Mouse (Mus musculus): ENCODE results near the gene Dusp14.
A peak's percentile ranks its signal among the peaks of the same experiment; 100 is the strongest.

Dusp14 gene

DNA sequence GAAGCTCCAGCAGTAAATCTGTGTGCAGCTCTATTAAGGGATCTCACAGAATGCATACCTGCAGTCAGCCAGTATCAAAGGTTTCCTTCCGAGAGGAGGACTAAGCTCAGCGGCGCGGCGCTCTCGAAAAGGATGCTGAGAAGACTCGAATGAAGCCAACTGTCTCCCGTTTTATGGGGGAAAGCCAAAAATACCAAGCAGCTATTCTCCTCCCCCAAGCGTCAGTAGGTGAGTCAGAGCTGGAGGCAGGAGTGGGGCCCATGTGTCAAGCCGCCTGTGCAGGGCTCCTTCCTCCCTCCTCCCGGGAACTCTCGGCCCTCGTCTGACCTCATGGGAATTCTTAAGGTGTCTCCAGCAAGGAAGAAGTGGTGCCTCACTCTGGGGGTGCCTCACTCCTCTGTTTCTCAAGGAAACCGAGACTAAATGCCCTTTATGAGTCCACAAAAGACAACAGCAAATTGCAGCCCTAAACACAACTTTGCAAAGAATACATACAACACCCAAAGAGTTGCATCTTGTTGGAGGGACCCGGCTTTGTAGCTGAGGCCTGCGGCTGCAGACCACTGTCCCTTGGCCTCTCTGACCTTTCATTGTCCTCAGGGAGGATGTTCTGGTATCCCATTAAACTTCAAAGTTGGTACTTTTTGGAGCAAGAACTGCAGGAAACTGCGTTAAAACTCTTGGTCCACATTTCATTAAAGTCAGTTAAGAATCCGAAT, 2.0 kb downstream of the Dusp14 start:
- peak; percentile 75 for DNase-seq (ENCODE audit: low read depth)

- DNase-seq (ENCODE audit: low read depth): peak; percentile 67
Measured at GRCm38 (mm10) chr11:84066071-84066481, 3.0 kb downstream of the Dusp14 start.

- no peak for DNase-seq (ENCODE audit: low read depth)
Measured at GRCm38 (mm10) chr11:84063631-84064209, 5.3 kb downstream of the Dusp14 start.

- peak; percentile 13 for DNase-seq (ENCODE audit: low read depth)
Measured at GRCm38 (mm10) chr11:84062805-84063204, 6.3 kb downstream of the Dusp14 start.

DNA sequence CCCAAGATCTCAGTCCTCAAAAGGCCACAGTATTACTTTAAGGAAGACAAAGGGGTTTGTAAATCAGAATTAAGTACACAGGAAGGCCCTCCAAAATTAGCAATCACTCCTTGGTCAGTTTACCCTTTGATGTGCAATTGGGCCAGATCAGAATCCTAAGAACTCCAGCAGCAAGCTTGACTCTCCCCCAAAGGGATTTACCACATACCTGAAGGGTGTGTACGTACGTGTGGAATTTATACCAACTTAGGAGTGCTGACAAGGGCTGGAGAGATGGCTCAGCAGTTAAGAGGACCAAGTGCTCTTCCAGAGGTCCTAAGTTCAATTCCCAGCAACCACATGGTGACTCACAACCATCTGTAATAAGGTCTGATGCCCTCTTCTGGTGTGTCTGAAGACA, 7.2 kb downstream of the Dusp14 start:
- DNase-seq (ENCODE audit: low read depth): no peak

- no peak for DNase-seq (ENCODE audit: low read depth)
Measured at GRCm38 (mm10) chr11:84060635-84061034, 8.4 kb downstream of the Dusp14 start.

DNA sequence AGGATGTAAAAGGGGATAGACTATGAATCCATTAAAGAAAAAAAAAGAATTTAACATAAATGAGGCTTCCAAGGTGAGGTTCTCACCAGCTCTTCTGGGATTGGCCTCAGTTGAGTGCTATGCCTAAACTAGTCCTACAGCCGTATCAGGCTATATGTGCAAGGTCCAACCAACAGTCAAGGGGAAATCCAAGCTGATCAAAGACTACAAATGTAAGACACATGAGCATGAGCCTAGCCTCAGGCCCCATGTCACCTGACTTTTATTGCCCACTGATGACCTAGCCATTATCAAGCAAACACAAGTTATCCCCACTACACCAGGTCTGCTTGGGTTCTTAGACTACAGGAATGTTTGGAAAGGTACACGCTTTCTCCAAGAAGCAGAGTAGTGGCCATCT, 9.3 kb downstream of the Dusp14 start:
- no peak for DNase-seq (ENCODE audit: low read depth)

DNA sequence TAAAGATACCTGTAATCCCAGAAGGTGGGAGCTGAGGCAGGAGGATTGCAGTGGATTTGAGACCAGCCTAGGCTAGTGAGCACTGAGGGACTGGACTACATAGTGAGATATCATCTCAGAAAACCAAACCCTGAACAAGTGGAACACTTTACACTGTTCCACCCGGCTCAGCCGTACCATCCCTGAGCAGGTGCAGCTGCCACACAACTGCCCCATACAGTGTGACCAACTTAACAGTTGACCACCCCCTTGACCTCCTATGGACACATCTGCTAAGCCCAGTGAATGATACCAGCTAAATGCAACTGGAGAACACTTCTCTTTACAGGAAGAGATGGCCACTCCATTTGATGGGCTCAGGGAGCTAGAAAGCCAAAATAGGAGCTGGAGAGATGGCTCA, 11.6 kb downstream of the Dusp14 start:
- DNase-seq (ENCODE audit: low read depth): no peak

- DNase-seq (ENCODE audit: low read depth): no peak
Measured at GRCm38 (mm10) chr11:84053524-84054163, 15.4 kb downstream of the Dusp14 start.

DNA sequence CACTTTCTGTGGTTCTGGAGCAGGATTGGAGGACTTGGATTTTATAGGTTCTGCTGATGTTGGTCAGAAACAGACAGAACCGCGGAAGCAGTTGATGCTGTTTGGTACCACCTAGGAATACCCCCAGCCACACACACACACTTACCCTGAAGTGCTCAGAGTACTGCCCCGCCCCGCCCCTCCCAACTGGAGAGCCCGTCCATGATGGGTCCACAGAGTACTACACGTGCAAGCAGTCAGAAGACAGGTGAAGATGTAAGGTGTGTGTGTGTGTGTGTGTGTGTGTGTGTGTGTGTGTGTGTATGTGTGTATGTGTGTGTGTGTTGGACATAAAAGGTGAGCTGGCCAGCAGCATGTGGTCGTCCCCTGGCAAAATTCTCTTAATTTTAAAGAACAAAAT, 16.0 kb downstream of the Dusp14 start:
- DNase-seq (ENCODE audit: low read depth): no peak

DNA sequence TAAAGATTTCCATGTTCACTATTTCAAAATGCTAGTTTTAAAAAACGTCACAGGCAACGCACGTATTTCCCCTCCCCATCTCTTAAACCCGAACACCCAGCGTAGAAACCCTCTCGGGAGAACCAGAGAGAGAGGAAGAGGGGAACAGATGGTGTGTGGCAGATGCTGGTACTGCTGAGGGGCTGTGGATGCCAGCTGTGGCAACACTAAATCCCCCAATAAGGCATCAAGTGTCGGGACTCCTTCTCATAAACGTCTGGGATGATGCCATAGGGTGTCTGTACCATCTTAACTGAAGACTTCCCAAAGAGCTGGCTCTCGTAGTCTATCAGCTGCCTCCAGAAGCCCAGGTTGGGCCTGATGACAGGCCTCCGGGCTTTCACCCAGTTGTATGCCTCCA, 20.6 kb downstream of the Dusp14 start:
- no peak for DNase-seq (ENCODE audit: low read depth)

GRCm38 (mm10) chr11:84047270-84047669, 21.8 kb downstream of the Dusp14 start:
- DNase-seq (ENCODE audit: low read depth): no peak

DNA sequence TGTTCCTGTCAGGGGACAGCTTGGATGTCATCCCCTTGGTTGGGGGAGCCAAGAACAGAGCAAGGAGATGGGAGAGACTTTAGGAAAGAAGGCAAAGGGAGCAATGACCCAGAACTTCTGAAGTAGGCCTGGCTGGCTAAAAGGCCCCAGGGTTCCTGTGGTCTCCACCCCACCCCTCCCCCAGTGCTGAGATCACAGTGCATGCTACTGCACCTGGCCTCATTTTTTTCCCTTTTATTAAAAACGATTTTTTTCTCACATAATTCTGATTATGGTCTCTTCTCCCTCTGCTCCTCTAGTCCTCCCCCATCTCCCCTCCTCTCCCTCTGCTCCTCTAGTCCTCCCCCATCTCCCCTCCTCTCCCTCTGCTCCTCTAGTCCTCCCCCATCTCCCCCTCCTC, 24.1 kb downstream of the Dusp14 start:
- DNase-seq (ENCODE audit: low read depth): no peak

GRCm38 (mm10) chr11:84042808-84043762, 26.0 kb downstream of the Dusp14 start:
- peak; percentile 44 for DNase-seq (ENCODE audit: low read depth)

GRCm38 (mm10) chr11:84040621-84041020, 28.4 kb downstream of the Dusp14 start:
- no peak for DNase-seq (ENCODE audit: low read depth)

GRCm38 (mm10) chr11:84033671-84034070, 35.4 kb downstream of the Dusp14 start:
- DNase-seq (ENCODE audit: low read depth): no peak

DNA sequence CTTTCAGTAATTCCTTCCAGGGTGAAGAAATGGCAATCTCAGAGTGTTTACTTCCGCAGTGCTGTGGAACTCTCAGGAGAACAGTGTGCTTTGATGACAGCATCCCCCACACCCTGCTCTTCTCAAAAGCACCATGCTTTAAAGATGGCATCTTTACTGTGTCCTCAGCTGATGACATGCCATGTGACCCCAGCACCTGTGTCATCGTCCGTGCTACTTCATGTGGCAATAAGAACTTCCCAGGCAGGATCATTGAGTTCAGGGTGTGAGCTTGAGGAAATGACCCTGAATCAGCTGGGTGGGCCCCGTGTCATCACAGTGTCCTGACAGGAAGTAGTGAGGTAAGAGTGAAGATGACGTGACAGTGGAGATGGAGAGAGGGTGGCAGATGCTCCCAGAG, 36.5 kb downstream of the Dusp14 start:
- DNase-seq (ENCODE audit: low read depth): no peak

DNA sequence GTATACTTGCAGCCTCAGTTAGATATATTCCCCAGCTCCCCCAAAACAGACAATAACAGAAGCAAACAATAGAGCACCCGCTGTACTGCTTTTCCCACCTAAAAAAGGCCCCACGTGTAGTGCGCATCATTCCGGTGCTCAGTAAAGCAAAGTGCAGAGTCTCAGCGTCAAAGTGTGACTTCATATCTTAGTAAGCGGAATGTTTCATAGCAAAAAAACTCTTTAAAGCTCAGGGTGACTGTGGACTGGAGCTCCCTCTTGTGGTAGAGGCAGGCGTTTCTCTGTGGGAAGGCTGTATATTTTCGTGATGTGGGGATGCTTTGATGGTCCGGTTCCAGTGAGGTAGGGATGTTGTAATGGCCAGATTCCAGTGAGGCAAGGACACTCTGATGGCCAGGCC, 37.1 kb downstream of the Dusp14 start:
- peak; percentile 73 for DNase-seq (ENCODE audit: low read depth)

DNA sequence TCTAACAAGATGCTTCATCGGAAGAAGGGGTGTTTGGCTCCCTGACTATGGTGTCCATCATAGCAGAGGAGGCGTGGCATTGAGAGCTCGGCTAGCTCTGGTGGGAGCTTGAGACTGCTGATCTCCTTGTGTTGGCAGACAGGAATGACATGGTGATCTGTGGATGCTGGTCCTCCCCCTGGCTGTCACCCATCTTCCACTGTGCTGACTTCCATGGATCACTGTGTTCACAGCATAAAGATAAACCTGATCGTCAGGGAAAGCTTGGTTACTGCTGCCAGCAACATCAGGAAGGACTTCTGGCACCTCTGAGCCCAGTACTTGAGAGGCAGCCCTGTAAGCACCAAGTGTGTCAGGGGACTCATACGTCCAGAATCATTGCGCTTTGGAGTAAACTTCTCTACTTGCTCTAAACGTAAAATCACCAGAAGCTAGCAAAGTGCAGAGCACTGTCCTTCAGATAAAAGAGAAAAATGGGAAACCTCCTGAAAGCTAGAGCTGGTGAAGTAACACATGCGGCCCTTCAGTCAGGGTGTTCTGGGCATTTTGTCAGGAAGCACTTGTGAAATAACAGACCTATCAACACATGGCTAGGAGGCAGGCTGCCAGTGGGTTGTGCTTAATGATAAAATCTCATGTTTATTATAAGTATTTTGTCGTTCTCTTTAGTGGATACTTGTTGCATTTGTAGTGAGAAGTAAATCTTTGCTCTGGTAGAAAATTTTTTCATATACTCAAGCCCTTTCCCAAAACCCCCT, 40.6 kb downstream of the Dusp14 start:
- DNase-seq (ENCODE audit: low read depth): no peak

DNA sequence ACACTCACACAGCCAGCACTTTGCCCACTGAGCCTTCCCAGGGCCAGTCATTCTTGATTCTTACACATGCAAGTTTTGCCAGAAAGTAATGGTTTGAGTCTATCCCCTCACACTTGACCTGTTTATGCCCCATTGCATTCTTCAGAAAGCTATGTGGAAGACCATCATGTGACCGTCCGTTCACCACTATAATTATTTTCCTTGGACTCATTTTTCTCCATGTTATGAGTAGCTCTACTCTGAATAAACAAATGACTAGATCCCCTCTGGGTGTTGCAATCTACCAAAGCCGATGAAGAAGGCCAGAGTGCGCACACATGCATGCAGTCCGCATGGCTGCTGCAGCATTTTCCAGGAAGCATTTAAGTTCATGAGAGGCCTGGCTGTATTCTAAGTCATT, 41.8 kb downstream of the Dusp14 start:
- no peak for DNase-seq (ENCODE audit: low read depth)

GRCm38 (mm10) chr11:84016810-84017508, 52.1 kb downstream of the Dusp14 start:
- no peak for DNase-seq (ENCODE audit: low read depth)
